Mouse (Mus musculus): ENCODE data around the gene Krt15.

Krt15 gene

GRCm38 (mm10) chr11:100121466-100121865, 14.3 kb downstream of the Krt15 start, which contains the start of gene Krt13:
TSS of gene Krt13 (minus strand) at chr11:100121566.
- no peak for DNase-seq (ENCODE audit: low spot score)

DNA sequence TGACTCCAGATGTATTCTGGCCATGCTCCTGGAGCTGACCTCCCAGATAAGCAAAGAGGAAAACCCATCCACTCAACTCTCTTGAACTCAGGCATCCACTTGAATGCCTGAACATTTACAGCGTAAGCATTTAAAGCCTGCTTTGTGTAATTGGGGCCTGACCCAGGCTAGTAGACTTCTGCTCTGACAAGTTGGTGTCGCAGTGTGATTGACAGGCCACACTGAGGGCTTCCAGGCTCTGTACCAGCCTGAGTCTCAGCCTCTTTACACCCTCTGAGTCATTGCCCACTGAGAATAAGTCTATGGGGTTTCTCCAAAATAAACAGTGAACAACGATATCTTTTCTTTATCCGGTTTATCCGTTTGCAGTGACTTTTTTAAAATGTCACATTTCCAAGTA, 15.4 kb downstream of the Krt15 start:
- DNase-seq (ENCODE audit: low spot score): no peak

- no peak for DNase-seq (ENCODE audit: low spot score)
Measured at GRCm38 (mm10) chr11:100113742-100114029, 22.0 kb downstream of the Krt15 start.

DNA sequence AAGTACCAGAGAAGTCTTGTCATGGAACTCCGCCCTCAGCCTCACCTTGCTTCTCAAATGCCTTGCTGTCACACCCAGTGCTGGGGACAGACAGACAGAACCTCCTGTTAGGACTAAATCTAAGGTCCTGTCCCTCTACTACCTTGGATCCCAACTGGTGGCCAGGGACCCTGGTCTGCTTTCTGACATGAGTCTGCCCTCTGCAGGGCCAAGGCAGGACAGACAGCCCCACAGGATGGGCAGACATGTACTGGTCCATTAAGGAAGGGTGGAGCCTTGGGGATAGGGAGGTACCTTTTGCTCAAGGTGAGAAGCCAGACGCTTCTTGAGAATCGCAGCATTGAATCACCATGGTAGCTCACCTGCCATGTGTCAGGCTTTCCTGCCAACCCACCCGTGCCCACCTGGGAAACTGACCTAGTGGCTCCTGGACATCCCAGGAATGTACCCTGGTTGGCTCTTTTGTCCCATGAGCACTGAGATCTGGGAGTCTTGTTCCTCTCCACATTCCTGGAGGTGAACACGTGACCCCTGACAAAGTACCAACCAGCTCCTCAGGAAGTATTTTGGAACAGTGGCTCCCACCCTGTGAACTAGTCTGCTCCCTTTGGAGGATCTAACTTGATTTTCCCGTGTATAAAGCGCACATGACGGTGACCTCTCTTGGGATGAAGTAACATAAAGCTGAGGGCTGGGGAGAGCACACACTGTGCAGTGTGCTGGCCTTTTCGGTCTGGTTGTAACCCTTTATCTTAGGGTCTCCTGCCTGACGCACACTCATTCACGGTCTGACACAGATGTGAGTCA, 22.6 kb downstream of the Krt15 start:
- DNase-seq (ENCODE audit: low spot score): no peak

DNA sequence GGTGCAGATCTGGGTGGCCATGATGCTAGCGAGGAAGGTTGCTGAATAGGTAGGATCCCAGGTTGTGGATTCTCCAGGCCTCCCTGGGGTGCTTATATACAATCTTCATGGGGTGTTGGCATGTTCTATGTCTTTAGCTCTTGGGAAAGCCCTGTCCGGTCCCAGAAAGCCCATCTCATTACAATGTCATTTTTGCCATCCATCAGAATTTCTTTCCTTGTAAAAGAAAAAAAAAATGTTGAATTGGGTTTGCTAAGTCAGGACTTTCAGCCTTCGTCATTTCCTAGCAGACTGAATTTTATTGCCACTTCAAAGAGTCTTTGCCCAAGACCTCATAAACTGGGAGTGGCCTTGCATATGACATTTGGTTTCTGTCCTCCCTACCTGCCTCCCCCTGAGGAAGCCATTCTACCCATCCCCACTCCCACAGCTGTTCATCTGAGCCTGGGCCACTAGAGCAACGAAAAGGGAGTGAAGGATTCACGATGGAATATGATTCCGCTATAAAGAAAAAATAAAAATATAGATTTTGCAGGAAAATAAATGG, 30.1 kb downstream of the Krt15 start, which contains the start of gene Krt36:
Gene Krt36 (minus strand): TSS at position 51 of the 547 bp plus-strand sequence.
- DNase-seq (ENCODE audit: low spot score): no peak

DNA sequence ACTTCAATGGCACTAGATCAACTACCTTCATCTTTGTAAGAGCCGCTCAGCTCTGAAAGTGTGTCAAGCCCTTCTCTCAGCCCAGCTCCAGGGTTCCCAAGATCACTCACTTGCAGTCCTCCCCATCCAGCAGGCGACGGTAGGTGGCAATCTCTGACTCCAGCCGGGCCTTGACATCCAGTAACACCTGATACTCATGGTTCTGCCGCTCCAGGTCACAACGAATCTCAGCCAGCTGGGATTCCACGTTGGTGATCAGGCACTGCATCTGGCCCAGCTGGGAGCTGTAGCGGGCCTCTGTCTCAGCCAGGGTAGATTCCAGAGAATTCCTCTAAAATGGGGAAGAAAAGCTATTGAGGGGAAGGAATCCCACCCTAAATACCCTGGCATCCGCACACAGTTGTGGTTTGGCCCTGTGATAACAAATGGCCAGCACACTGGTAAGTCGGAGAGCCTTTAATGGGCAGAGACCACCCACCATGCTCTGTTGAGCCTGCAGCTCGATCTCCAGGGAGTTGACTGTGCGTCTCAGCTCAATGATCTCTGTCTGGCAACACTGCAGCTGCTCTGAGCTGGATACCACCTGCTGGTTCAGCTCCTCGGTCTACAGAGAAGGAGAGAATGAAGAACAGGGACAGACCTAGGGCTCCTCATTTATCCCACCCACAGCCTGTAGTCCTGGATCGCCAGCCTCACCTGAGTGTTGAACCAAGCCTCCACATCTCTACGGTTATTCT, 32.9 kb downstream of the Krt15 start:
- DNase-seq (ENCODE audit: low spot score): no peak

DNA sequence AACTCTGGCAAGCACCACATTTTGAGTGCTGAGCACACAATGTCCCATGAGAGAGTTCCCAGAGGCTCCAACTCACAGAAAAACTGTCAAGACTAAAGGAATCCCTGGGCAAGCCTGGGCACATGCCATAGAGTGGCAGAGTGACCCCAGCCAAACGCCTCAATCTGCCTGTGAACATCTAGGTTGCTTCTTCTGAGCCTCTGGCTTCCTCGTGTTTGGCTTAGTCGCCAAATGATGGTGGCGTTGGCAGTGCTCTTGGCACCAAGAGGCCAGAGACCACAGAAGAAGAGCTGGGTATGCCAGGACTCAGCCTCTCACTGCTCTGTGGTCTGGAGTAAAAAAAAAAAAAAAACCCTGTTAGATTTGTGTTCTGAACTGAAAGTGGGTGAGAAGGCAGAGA, 35.3 kb downstream of the Krt15 start:
- no peak for DNase-seq (ENCODE audit: low spot score)

DNA sequence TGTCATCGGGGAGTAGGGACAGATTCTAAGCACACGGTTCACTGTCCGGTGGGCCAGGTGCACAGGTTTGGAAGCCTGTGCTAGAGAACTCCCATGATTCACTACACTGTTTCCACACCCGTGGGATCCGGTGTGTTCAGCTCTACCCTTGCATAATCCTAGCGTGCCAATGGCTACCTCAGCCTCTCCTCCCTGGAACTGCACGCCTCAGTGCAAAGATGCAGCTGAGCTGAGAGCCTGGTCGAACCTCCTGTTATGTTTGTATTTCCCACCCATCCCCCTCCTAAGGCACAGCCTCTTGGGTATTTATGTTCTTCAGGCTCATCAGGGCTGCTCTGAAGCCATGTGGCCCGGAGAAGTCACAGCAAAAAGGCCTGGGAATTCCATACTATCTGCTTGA, 37.9 kb downstream of the Krt15 start:
- DNase-seq (ENCODE audit: low spot score): no peak

DNA sequence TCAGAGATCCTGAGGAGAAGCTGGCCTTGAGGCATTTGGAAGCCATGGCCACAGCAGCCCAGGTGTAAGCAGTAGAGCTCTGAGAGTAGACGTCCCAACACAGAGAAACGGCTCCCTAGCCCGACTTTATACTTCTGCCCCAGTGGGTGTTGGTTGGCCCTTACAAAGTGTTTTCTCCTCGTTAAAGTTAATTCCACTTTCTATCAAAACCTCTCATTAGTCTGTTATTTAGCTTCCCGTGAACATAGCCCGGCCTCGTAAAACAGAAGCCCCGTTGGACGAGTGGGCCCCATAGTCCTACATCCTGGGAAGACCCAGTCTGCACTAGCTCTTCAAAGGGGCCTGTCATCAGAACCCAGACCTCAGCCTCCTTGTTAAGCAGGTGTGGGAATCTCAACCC, 39.6 kb downstream of the Krt15 start, which contains the start of gene Krt35:
Gene Krt35 (minus strand): TSS at position 101 of the 400 bp plus-strand sequence.
- no peak for DNase-seq (ENCODE audit: low spot score)

GRCm38 (mm10) chr11:100088378-100089025, 47.2 kb downstream of the Krt15 start:
- DNase-seq (ENCODE audit: low spot score): no peak

DNA sequence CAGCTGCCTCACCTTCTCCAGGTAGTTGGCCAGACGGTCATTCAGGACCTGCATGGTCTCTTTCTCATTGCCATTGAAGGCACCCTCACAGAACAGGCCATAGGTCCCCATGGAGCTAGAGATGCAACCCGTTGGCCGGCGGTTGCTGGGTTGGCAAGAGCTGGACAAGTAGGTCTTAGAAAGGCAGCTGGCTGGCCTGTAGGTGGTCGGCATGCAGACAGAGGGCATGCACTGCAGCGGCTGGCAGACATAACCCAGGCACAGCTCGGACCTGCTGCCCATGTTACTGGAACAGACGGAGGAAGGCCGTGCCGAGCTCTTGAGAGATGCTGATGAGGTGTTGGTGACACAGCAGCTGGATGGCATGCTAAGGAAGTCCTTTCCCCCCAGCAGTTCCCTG, 47.9 kb downstream of the Krt15 start, which contains the start of gene Krt32:
Gene Krt32 (minus strand): TSS at position 366 of the 400 bp plus-strand sequence.
- no peak for DNase-seq (ENCODE audit: low spot score)
